Mouse (Mus musculus) brain, embryonic 14.5 days (tissue): ENCODE measurements at regions not wholly inside any gene's neighbourhood (a gene's known extent, or its start where the extent isn't known, plus 50 kb on each side); places are given as distances from the start of the nearest gene placed in this dataset.

Source experiments
- CTCF ChIP-seq: fragments of 200-500 bp; IDR thresholded peaks from 2 replicates; pipeline ENCODE4 v1.5.1; 2012; ENCODE audit warnings: inconsistent platforms, mild to moderate bottlenecking, moderate library complexity, borderline replicate concordance; ENCODE audit not compliant: insufficient read depth, insufficient read length; ENCODE audit errors: extremely low read depth
- POLR2A ChIP-seq: fragments of 200-500 bp; IDR thresholded peaks from 2 replicates; pipeline ENCODE4 v1.6.1; 2012; ENCODE audit warnings: mild to moderate bottlenecking, inconsistent platforms, borderline replicate concordance; ENCODE audit not compliant: poor library complexity, insufficient read depth, insufficient read length, severe bottlenecking; ENCODE audit errors: extremely low read depth

DNA sequence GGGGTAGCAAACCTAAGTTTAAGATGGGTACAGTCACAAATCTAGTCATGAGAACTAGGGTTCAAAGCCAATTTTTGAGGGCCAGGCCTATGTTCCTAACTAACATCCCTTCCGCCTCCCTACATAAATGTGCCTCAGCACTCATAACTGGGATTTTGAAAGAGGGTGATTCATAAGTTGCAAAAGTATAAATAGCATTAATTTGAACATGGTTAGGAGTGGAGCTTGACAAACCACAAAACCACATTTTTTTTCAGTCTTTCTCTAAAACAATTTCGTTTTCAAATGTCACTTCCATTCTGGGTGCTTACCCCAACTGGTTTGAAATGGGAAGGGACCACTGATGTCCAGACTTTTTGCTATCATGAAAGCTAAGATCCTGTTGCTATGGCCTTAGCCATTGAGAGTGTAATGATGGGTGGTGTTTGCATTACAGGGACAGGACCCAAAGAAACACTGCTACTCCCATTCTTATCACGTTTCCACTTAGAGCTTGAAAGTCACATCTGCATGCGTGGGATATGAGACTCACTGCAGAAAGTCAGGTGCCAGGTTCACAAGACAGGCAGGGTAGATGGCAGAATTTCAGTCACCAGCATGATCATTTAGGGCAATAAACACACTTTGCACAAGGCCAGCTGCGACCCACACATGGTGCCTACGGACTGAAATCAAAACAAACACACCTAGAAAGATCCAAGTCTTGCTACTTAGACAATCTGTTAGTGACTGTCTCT is 89.7 kb upstream of the Fam49a start:
- TF ChIP-seq CTCF: no peak
- TF ChIP-seq POLR2A: no peak
